Mouse (Mus musculus) monocyte, adult 2 months (primary cell): ENCODE data around the gene Hoxc11.

ENCODE experiments used
- DNase-seq, 2 experiments: peaks; one replicate each; pipeline ENCODE4 v3.0.0; 2022; ENCODE audit warnings: low spot score in 2 of 2, low read depth in 1 of 2

Hoxc11 gene

GRCm38 (mm10) chr15:103002821-103003448, 48.7 kb downstream of the Hoxc11 start:
- DNase-seq: no peak

GRCm38 (mm10) chr15:103005308-103005707, 51.1 kb downstream of the Hoxc11 start:
- no peak for DNase-seq

GRCm38 (mm10) chr15:103005797-103006196, 51.6 kb downstream of the Hoxc11 start:
- no peak for DNase-seq

- DNase-seq: no peak
These were observed 52.1 kb downstream of the Hoxc11 start for GRCm38 (mm10) chr15:103006326-103006725.
